Mouse (Mus musculus) C2C12 (cell line): ENCODE measurements around the gene Golga4.

Experiments
- CEBPB ChIP-seq: IDR thresholded peaks from one replicate; pipeline ENCODE4 v1.6.1; 2011; ENCODE audit warnings: low read depth, mild to moderate bottlenecking, control low read depth, moderate library complexity
- CTCF ChIP-seq: IDR thresholded peaks from one replicate; pipeline ENCODE4 v1.5.1; 2011; ENCODE audit not compliant: control insufficient read depth, insufficient read depth, insufficient read length

DNA sequence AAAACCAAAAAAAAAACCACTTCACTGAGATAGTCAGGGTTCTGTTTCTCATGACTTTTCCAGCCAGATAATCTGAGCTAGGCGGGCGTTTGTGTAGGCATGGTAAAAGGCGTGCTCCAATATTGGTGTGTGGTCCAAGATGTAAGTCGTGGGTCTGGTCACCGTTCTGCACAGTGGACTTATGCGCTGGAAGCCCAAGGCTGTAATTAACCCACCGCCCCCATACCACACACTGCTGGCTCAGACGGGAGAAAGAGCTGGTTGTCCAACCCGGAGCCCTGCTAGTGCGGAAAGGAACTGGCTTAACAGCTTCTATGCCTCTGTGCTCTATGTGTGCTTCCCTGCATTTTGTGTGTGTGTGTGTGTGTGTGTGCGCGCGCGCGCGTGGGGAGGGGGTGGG is 36.8 kb upstream of the Golga4 start:
- TF ChIP-seq CTCF (no peak), CEBPB (no peak)
